ENCODE assay signal across 25 mouse cellular contexts in genomic region chr9:43734952-43735351, GRCm38 (mm10). TPM values are rescaled to one million over a fixed set of nuclear protein-coding genes. Genes with fewer than 3 reads are reported as not detected.
DNase-seq lines count a peak whose midpoint lies in the region; ATAC-seq lines count a peak whose summit lies in the region.
"Had no signal": no experiment of that assay in that cellular context is flagged by ENCODE, and none has a peak within 500 bp of the region (broad histone marks: within the 10 kb centered on the region; RNA-seq: fewer than 3 reads in every experiment).

No protein-coding gene starts in this region.

- H3K4me2 ChIP-seq in lung, embryonic 15.5 days = no peak overlapping the region
- H3K4me2 ChIP-seq: heart, embryonic 12.5 days; heart, embryonic 15.5 days; hindbrain, embryonic 13.5 days had no signal

- no peaks in the 10 kb centered on the region for H3K36me3 ChIP-seq in lung, embryonic 15.5 days
- H3K36me3 ChIP-seq: heart, embryonic 12.5 days; heart, embryonic 15.5 days; hindbrain, embryonic 10.5 days; hindbrain, embryonic 13.5 days had no signal

- intact Hi-C loops in gastrocnemius, postnatal 14 days (cut with DNase I; ENCODE audit: low total_unique reads) = no loop called here

- H3K27me3 ChIP-seq in lung, embryonic 15.5 days = no peaks in the 10 kb centered on the region

- peaks cover 47% of the 10 kb centered on the region for H3K4me1 ChIP-seq in lung, embryonic 15.5 days

- ATAC-seq in lung, embryonic 15.5 days (ENCODE audit: borderline replicate concordance, extremely low read depth, low FRiP score, low TSS enrichment) = no peak
- ATAC-seq: activated CD4-positive, CD25-positive, alpha-beta regulatory T cell, adult 4 months; forebrain, embryonic 14.5 days; forebrain, postnatal 0 days had no signal

- DNase-seq in lung, adult 18-20 months = peak; percentile 68 to 69
- DNase-seq in lung, postnatal 10 days = peak; percentile 43
- peak; percentile 72 for DNase-seq in lung, postnatal 36 days
- no peak for DNase-seq in layer of hippocampus, adult 9-10 months (ENCODE audit: low spot score)
- DNase-seq in cerebellum, adult 11 months = no peak
- DNase-seq in gastrocnemius, postnatal 14 days = no peak
- DNase-seq in layer of hippocampus, postnatal 36 days = no peak
- DNase-seq: adrenal gland, adult 8-10 months; adrenal gland, postnatal 25 days; cerebellum, adult 18-20 months; cerebellum, adult 9-10 months; cerebellum, postnatal 14 days; forebrain, postnatal 0 days; gastrocnemius, adult 2 months; gastrocnemius, postnatal 25 days; heart, adult 18-20 months; heart, postnatal 10 days; heart, postnatal 36 days had no signal

- H3K4me3 ChIP-seq in lung, embryonic 15.5 days = no peak overlapping the region
- H3K4me3 ChIP-seq: gastrocnemius, adult 2 months; heart, embryonic 12.5 days; heart, embryonic 15.5 days; hindbrain, embryonic 10.5 days; hindbrain, embryonic 13.5 days had no signal

- no peak overlapping the region for H3K9ac ChIP-seq in lung, embryonic 15.5 days
- H3K9ac ChIP-seq: forebrain, postnatal 0 days; heart, embryonic 12.5 days; heart, embryonic 15.5 days; hindbrain, embryonic 13.5 days had no signal

- no peaks in the 10 kb centered on the region for H3K9me3 ChIP-seq in lung, embryonic 15.5 days
- H3K9me3 ChIP-seq: heart, embryonic 12.5 days; heart, embryonic 15.5 days; hindbrain, embryonic 10.5 days; hindbrain, embryonic 13.5 days had no signal

- peak overlapping the region; percentile 20; the same call in 1 of the 2 replicates for H3K27ac ChIP-seq in lung, embryonic 15.5 days
- H3K27ac ChIP-seq: gastrocnemius, adult 2 months; heart, embryonic 15.5 days; hindbrain, embryonic 10.5 days; hindbrain, embryonic 13.5 days had no signal

RNA-seq across cellular contexts. Expression of gene Nectin1, which starts 8.8 kb away (rescaled TPM):
- 5.2 and 5.5 TPM in 2 replicates for polyA plus RNA-seq in lung, embryonic 15.5 days (2015; fragmentation: Nextera tagmentation; extraction: Ambion mirVana)
- 1 to 10 TPM; 4.5 to 6.7 TPM for total RNA-seq in gastrocnemius, postnatal 14 days (2021)
- 10 to 100 TPM; 73.5 to 75.3 TPM for total RNA-seq in layer of hippocampus, postnatal 36 days (2021)

Comparison
In these comparisons a context has a peak if more than half of its experiments do, and no peak if none do; other contexts are left out.
1. DNase-seq: peak in lung, adult 18-20 months (2 of 2), lung, postnatal 10 days (single experiment) and lung, postnatal 36 days (single experiment); none in layer of hippocampus, adult 9-10 months (single experiment), cerebellum, adult 11 months (single experiment), gastrocnemius, postnatal 14 days (single experiment) and layer of hippocampus, postnatal 36 days (0 of 2).
2. RNA of gene Nectin1, which starts 8.8 kb away (total RNA-seq): 73.5 to 75.3 TPM in layer of hippocampus, postnatal 36 days; 4.5 to 6.7 TPM in gastrocnemius, postnatal 14 days; every median in the first group is over 4 times any median in the second.